Mouse (Mus musculus): ENCODE results near the gene Spag17.
A peak's percentile ranks its signal among the peaks of the same experiment; 100 is the strongest.
"Not testable (repeated sequence)": the region's sequence is repeated elsewhere in the genome, so short reads cannot be mapped to it uniquely, and the experiment has no call there.

Spag17 gene

GRCm38 (mm10) chr3:99885187-99885811, at the start of gene Spag17:
Spag17 (plus strand) TSS chr3:99885406.
- DNase-seq (ENCODE audit: low read depth) = no peak

DNA sequence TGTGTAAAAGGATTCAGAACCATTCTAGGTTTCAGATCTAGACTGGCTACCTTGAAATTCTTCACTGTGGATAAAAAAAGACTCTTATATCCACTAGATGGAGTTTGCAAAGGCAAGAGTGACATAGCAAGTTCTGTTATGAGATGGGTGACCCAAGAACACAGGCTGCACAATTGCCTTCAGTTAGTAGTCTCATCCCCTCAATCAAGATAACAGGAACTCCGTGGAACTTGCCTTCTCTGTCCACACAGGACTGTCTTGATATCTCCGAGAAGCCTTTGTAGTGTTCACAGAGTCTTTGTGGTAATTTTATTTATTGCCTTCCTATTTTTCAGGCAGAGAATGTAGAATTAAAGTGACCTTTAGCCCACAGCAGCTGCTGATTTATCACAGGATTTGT, 42.9 kb upstream of the Spag17 start:
- no peak for DNase-seq (ENCODE audit: low read depth)

GRCm38 (mm10) chr3:99842808-99843207, 42.4 kb upstream of the Spag17 start:
- DNase-seq (ENCODE audit: low read depth) = no peak

- DNase-seq (ENCODE audit: low read depth) = no peak
Observed at GRCm38 (mm10) chr3:99843233-99843632, 42.0 kb upstream of the Spag17 start.

GRCm38 (mm10) chr3:99850926-99851325, 34.3 kb upstream of the Spag17 start:
- no peak for DNase-seq (ENCODE audit: low read depth)

DNA sequence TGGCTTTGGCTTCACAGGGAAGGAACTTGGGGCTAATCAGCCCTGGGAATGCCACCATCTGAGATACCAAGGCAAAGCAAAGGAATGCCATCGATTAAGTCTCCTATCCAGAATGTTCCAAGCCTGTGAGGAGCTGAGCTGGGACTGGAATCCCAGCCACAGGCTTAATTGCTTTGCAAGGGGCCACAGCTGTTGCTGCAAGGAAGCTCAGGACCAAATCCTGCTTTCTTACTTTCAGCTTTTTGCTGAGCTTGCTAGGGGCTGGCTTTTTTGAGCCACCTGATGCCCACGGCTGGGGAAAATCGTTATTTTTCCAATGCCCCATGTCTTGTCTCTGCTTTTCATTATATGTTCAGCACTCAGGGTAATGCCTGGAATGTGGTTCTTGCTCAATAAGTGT, 30.6 kb upstream of the Spag17 start:
- DNase-seq (ENCODE audit: low read depth) = no peak

GRCm38 (mm10) chr3:99858922-99859321, 26.3 kb upstream of the Spag17 start:
- peak; percentile 11 for DNase-seq (ENCODE audit: low read depth)

DNA sequence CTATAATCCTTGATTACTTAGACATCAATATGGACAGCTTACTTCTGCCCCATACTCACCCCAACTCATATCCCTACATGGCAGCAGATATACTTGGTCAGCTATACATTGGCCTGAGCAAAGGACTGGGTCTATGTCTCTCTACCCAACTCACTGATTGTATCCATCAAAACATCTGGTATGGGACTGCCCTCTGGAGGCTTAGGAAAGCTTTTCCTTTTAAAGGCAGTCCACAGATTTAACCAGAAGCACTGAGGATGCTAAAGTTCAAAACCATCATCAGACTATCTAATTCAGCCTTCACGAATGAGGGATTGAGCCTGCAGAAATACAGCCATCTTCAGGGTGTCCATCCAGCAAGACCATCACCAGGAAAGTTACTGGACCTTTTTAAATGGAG, 20.5 kb upstream of the Spag17 start:
- peak; percentile 3 for DNase-seq (ENCODE audit: low read depth)

- DNase-seq (ENCODE audit: low read depth) = no peak
Observed at GRCm38 (mm10) chr3:99875137-99875536, 10.1 kb upstream of the Spag17 start.

DNA sequence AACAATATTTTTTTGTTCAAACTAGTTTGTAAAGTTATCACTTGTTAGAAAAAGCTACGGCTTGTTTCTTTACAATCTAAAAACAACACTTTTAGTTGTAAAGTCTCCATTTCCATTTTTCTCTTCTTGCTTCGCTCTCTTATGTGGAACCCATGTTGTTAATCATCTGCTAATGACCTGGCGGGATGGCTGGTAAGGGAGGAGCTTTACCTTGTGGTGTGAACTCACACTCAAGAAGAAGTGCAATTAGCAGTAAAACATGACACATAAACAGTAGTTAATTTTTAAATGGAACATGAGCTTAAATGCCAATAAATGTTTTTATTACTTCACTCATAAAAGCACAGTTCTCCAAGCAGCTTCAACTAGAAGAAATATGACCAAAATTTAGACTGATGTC, 3.7 kb upstream of the Spag17 start:
- no peak for DNase-seq (ENCODE audit: low read depth)

DNA sequence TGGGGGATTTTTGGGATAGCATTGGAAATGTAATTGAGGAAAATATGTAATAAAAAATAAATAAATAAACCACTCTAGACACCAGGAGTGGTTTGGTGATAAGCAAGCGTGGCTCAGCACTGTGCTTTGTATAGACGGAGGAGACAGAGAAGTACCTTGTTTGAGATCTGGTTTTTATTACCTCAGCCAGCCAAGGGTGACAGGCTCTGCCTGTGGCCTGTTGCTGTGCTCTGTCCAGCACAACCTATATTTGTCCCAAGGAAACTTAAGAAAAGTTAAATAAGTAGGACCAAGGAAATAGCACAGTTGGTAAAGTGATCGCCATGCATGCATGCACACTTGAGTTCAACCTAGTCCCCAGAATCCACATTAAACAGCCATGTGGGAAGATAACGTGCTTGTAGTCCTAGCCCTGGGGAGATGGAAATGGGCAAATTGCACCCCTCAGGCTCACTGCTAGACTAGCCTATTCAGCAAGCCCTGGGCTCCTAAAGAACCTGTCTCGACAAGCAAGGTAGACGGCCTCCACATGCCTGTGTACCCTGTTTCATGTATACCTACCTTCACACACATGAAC, 1.1 kb upstream of the Spag17 start:
- DNase-seq (ENCODE audit: low read depth) = no peak

DNA sequence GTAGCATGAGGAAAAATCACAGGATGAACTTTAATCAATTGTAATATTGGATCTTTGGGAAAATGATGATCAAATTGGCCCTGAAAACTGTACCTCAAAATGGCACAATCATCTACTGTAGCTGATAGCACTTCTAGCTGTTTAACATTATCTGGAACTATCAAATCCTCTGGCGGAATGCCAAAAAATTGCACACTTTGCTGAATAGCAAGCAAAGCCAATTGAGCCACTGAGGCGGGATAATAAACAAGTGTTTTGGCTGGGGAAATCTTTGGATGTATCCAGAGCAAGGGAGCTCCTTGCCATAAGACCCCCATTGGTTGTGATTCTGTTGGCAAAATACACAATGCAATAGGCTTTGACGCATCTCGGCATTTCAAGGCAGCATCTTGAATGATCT, 9.5 kb downstream of the Spag17 start:
- not testable (repeated sequence) for DNase-seq (ENCODE audit: low read depth)

DNA sequence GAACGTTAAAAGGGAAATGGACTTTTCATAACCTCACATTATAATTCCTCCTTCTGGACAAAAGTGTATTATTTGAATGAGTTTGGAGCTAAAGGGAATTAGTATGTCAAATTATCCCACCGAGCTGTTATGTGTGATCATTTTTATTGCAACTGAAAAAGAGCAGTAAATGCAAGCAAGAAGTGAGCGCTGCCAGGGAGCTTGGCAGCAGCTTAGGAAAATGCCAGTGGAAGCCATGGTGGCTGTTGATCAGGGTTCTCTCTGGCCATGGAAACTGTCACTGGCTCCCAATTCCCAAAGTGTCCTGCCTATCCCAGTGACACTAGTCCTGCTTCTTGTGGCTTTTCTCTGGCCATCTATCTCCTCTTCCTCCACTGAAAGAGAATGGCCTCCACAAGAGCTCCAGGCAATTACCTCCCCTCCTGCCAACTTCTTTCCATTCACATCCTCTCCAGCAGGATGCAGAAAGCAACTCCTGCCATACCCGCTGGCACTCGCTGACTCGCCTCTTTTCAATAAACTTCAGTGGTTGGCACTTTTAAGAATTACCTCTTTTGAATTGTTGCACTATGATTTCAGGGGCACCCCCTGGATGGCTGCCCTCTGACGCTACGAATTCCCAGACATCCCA, 28.7 kb downstream of the Spag17 start:
- no peak for DNase-seq (ENCODE audit: low read depth)

GRCm38 (mm10) chr3:99922944-99923343, 37.7 kb downstream of the Spag17 start:
- DNase-seq (ENCODE audit: low read depth) = no peak

DNA sequence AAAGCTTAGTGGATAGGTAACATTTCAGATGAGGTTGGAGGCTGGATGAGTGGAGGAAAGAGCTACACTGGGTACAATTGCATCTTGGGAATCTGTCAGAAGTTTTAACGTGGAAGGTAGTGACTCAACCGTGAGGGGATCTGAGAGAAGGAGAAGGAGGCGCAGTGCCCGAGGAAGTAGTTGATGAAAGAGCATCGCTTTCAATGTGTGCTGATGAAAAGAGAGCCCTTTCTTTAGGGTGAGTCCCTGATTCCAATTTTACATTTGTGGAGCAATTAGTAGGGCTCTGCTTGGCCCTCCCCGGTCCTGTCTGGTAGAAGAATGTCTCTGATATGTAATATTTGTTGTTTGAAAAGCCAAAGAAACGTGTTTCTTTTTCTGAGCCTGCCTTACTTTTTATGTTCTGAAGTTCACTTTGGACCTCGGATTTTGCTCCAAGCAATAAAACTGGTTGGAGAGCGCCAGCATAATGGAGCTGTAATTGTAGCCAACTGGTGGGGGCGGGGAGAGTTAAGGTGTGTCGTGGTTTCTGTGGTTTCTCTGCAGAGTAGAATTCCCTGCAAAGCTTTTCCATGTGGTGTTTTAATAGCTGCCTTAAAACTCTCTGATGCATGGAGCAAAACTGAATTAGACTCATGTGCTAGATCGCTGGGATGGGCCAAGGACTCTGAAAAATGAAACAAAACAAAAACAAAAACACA, 45.9 kb downstream of the Spag17 start:
- peak; percentile 34 for DNase-seq (ENCODE audit: low read depth)

DNA sequence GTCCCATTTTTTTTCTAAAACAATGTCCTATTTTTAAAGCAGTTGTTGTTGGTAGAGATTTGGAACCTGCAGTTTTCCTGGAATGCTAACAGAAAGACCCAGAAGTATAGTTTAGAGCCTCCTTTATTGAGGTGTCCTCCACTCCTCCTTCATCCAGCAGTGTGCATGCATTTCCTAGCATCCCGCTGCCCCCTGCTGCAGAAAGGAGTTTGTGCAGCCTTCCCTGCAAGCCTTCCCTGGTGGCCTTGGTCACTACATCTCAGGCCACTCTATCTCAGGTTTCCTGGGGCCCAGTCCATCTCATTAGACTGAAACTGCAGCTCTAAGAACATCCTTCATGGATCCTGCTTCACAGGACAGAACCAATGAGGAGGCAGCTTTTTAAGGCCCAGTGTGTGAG, 51.0 kb downstream of the Spag17 start:
- peak; percentile 49 for DNase-seq (ENCODE audit: low read depth)

DNA sequence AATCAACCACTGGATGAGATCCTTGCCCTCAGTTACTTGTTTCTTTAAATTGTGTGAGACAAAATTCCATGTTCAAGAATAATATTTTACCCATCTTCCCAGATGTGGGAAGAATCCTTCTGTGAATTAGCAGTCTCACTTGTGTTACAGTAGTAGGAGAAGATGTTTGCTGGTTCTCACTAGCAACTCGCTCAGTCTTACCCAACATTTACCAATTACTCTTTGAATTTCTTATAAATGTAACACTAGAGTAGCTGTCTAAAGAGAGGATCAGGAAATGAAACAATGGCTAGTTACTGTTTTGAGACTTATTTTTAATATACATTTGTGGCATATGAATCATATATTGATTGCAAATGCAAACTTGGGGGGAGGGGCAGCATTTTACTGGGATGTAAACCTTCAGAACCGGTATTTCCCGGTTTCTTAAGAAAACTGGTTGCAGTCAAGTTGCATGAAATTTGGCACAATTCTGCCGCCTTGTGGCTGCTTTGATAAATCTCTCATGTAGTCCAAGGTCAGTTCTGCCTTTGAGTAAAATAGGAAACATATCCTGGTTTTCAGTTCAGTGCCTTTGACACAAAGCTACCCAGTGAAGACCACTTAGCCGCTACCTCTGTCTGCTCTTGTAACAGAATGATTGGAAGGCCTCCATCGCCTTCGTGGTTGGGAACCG, 53.5 kb downstream of the Spag17 start:
- peak; percentile 89 for DNase-seq (ENCODE audit: low read depth)

DNA sequence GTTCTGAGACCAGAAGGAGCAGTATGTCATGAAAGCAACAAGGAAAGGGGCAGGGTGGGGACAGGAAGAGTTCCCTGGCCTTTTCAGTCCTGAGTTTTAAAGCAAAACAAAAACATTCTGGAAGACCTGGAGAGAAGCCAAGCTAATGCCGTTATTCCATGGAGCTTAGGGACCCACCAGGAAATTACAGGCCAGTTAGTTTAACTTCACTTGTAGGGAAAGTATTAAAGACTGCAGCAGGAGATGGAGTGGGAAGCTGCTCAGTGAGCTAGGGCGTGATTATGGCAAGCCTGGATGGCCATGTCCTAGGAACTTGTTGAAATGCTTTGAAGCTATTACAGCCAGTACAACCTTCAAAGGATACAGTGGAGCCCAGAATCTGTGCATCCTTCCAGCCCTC, 60.0 kb downstream of the Spag17 start:
- no peak for DNase-seq (ENCODE audit: low read depth)

- DNase-seq (ENCODE audit: low read depth) = no peak
Observed at GRCm38 (mm10) chr3:99954039-99954602, 68.9 kb downstream of the Spag17 start.

GRCm38 (mm10) chr3:99956517-99956916, 71.3 kb downstream of the Spag17 start:
- no peak for DNase-seq (ENCODE audit: low read depth)

- DNase-seq (ENCODE audit: low read depth) = no peak
Observed at GRCm38 (mm10) chr3:99959805-99960485, 74.7 kb downstream of the Spag17 start.

GRCm38 (mm10) chr3:99964345-99964744, 79.1 kb downstream of the Spag17 start:
- no peak for DNase-seq (ENCODE audit: low read depth)
